Mouse (Mus musculus): ENCODE results near the gene Rbmx. TPM values are rescaled to one million over a fixed set of nuclear protein-coding genes. Genes with fewer than 3 reads are reported as not detected.

Gene Rbmx
- 10 to 100 TPM; 13.9 to 17.2 TPM for total RNA-seq (2021)
- long read RNA-seq, experiment 1, partial matches to known transcripts: 3 of 12 reads
- long read RNA-seq, experiment 1, other reads (novel, unspliced or antisense): 6 of 12 reads
- long read RNA-seq, experiment 2, partial matches to known transcripts: 8 of 13 reads
- long read RNA-seq, experiment 2, other reads (novel, unspliced or antisense): 3 of 13 reads

DNA sequence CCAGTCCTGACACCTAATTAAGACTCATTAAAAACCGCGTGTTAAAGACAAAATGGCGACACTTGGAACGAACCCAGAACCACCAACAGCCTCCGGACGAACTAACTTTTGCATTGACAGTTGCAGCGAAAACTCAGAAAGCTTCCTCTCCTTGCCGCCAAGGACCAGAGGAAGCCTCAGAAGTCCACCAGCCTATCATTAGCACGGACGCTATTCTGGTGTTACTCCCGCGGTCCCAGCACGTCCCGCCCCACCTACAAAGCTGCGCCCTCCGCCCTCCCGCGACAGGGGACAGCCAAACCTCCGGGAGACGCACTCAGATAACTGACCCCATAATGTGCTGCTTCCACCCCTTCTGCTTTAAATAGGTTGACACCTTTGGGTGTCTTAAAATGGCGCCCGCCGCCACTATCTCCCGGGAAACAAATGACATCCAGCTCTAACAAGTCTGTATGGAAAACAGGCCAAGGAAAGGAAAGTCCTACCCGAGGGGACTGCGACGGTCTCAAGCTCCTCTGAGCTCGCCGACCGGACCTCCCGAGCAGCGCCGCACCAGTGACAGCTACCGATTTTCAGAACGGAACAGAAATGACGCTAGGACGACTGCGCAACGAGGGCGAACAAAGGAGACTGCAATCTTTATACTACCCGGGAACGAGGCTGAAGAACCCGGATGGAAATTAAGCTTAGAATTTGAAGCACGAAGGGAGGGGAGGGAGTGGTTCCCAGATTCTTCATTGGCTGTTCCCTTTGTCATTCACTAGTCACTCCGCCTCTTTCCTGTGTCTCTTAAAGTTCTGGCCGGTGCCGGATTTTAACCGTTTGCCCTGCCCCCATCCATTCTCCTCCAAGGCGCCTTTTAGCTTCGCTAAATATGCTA lies at the start of gene Rbmx:
Gene Rbmx (minus strand): TSS at position 670 of the 880 bp plus-strand sequence.
- DNase-seq (ENCODE audit: low spot score): peak; percentile 90

DNA sequence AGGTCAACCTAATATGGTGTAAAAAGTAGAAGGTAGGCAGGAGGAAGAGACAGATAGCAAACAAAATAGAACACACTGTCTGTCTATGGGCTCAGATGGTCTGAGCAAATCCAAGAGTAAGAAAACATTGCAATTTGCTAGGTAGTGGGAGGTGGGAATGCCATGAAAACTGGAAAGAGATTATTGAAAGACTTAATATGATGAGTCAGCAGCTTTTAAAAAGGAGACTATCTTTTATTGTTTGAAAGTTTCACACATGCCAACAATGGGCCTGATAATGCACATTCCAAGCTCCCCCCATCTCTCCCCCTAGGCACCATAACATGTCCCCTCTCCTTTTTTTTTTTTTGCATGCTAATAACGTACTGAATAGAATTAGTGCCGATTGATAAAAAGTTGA lies 41.1 kb upstream of the Rbmx start:
- no peak for DNase-seq (ENCODE audit: low spot score)

DNA sequence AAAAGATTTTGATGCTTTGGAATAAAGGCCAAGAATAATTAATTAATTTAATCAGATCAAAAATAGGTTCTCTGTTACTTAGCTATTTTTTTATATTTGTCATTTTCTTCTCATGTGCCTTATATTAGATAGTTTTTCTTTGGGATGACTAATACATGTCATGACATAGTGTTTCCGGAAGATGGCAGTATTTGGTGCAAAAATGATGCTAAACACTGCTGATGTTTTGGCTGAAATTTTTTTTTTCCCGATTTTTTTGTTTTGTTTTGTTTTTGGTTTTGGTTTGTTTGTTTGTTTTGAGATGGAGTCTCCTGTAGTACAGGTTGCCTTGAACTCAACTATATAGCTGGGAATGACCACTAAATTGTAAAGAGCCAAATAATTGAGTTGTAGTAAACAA lies 38.8 kb upstream of the Rbmx start:
- DNase-seq (ENCODE audit: low spot score): peak; percentile 0

DNA sequence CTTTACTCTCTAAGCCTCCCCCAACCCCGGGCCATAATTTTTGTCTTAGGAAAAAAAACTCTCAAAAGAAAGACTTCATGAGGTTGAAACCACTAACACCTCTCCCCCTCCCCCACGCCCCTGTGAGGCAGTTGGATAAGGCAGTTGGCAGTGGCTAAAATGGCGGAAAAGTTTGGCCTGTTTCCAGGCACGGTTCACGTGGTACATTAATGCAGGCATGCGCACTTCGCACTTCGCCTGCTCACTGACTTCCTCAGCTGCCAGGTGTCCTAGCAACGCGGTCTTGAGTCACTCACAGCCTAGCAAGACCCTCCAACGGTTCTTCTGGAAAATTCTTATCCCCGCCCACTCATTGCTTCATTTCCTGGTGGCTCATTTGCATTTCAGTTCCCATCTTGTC lies 15.9 kb upstream of the Rbmx start, which contains the start of gene Gm364:
Gene Gm364 (plus strand): TSS at position 386 of the 400 bp plus-strand sequence.
- DNase-seq (ENCODE audit: low spot score): no peak

DNA sequence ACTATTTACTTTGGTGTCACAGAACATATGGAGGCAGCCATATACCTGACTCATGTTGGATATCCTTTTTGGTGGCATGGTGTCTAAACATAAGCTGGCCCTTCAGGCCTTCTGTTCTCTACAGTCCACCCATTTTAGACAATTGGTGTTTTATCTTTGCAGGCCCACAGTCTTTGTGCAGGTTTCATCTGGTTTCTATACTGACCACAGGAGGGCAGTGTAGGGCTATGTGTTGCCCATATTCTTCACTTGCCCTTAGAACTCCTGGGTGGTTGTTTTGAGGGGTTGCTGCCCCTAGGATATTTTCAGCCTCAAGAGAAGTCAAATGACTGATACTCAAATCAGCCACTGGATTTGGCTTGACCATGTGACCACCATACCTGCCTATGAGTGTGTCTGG lies 10.8 kb upstream of the Rbmx start:
- DNase-seq (ENCODE audit: low spot score): no peak

DNA sequence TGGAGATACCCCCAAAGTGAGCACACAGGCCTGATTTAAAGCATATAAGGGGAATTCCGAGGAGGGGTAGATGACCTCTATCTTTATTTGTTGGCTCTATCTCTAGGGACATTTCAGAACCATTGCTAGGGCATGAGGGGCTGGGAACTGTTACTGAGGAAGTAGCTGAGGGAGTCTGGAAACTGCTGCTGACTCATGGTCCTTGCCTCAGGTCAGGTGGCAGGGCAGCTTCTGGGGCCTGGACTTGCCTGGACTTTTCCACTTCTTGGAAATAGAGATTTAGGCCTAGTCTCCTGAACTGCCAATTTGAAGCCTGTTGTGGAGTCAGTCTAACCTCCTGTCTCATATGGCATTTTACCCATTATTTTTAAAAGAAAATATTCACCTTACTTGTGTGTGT lies 8.6 kb upstream of the Rbmx start:
- DNase-seq (ENCODE audit: low spot score): no peak

DNA sequence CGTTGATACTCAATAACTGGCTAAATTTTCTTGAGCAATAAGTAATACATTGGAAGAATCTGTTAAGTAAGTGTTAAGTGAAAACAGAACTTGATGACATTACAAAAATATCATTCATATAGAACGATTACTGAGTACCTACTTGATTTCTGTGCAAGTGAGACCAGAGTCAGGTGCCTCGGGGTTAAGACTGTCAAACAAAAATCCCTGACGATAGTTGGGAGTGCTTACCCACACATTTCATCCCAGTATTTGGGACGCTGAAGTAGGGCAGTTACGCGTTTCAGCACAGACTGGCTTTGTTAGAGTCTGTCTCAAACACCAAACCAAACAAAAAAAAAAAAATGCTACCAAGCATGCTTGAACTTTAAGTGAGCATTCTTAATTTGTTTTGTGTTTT lies 576 bp upstream of the Rbmx start:
- no peak for DNase-seq (ENCODE audit: low spot score)

DNA sequence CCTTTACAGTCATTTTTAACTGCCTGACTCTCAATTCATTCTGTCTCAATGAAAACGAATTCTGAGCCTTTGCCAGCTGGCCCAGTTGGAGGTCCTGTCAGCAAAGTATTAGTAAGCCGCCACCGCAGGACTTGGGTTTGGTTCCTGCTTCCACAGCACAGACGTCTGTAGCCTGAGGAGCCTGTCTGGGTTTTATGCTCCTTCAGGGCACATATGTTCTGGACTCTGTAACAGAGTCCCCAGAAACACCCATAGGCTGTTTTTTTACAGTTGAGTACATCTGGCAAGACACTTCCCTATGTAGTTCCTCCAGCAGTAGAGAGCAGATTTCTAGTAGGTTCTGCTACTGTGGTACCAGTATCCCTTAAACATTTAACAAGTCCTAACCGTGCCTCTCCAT lies 11.9 kb downstream of the Rbmx start:
- DNase-seq (ENCODE audit: low spot score): no peak

DNA sequence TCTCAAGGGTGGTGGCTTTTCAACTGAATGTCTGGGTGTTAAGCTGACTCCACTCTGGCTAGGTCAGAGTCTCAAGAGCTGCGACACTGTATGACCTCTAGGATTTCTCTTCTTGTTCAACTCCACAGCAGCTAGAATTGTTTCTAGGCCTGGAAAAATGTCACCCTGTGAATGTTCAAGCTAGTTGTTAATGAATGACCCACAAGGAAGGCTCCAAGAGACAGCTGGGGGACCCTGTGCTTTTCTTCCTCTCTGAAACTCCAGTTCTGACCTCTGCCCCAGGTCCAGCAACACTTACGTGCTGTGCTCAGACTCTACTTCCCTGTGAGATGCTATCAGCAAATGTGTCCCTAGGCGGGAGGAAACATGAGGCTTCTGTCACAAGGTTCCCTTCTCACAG lies 14.3 kb downstream of the Rbmx start:
- DNase-seq (ENCODE audit: low spot score): no peak

DNA sequence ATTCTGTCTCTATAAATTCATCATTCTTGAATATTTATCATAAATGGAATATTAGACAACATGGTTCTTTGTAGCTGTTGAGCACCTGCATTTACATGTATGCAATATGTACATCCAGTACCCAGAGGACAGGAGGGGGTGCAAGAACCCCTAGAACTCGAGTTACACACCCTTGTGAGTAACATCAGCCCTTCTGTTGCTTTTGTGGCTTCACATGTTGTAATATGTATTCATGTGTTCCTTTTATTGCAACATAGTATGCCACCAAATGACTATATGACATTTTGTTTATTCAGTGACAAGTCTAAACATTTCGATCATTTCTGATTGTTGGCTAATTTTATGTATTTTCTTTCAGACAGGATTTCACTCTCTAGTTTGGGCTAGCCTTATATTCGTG lies 15.7 kb downstream of the Rbmx start:
- no peak for DNase-seq (ENCODE audit: low spot score)

DNA sequence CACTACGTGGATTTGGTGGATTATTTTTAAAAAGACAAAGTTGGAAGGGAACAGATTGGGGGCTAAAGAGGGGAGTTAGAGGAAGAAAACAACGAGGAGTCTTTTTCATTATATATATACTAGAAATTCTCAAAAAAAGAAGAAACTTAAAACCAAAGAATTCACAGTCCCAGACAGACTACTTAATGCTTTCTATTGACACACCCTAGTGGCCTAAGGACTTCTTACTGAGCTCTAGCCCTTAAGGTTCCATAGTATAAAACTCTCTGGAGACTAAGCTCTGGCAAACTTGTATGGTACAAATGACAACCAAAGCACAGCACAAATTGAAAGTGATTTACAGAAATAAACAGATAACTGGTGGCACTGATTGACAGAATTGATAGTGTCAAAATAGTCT lies 18.8 kb downstream of the Rbmx start:
- DNase-seq (ENCODE audit: low spot score): no peak

DNA sequence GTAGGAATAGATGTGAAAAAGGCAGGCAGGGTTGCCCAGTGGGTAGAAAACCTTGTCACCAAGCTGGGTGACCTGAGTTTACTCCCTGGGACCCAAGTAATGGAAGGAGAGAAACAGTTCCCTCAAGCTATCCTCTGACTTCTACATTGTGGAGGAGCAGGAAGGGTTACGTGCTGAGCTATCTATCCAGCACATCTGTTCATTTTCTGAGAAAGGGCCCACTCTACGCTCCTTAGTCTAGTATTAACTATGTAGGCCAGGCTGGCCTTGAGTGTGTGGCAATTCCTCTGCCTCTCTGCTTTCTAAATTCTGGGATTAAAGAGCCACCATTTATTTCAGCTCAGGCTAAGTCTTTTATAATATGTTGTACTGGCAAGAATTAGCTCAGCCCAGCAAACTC lies 19.3 kb downstream of the Rbmx start:
- no peak for DNase-seq (ENCODE audit: low spot score)

DNA sequence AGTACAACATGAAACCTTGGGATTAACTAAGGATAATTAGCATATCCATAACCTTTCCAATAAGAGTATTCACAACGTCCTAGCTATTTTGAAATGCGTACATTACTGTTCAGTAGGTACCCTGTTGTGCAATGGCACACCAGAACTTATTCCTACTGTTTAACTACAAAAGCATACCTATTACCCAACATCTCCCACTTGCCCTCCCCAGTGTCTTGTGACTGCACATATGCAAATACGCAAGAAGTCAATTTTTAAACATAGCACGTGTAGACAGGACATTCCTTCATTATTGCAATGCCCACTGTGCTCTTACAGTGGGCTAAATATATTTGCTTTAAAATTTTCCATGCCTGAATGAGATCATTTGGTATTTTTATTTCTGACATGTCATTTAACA lies 19.9 kb downstream of the Rbmx start:
- no peak for DNase-seq (ENCODE audit: low spot score)

DNA sequence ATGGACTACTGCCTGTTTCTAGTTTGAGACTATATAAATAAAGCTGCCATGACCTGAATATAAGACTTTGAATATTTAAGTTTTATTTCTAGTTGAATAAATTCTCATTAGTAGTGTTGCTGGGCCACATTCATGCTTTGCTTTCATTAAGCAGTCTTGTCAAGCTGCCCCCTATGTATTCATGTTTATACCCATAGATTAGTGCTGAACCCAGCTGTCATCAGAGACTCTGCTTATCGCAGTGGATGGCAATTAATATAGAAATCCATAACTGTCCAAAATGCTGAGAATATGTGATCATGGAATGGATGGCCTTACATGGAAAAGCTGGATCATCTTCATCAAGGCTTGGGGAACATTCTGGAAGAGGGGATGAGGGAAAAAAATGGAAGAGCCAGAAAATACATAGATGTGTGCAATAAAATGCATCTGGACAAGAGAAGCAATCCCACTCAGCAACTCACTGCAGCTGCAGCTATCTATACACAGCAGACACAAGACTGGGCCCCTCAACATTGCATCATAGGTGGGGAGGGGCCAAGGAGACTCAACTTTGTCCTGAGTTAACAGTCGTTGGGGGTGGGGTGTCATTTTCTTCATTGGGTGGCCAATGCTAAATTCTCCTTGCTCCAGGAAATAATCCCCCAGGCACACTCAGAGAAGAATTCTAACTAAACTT lies 27.8 kb downstream of the Rbmx start:
- DNase-seq (ENCODE audit: low spot score): no peak

DNA sequence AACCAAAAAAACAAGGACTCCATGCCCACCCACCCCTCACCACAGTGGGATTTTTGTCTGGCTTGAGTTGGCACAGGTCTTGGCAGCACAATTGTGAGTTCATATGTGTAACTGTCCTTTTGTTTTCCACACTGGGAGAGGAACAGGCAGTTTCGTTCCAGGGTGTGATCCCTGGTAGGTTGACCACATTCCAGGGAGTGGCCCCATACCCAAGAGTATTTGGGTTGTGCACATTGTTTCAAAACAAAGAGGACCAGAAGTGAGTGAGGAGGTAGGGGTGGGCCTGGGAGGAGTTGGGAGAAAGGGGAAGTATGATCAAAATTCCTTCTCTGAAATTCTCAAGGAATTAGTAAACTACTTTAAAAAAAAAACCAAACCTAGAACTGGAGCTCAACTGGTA lies 33.5 kb downstream of the Rbmx start:
- DNase-seq (ENCODE audit: low spot score): no peak

DNA sequence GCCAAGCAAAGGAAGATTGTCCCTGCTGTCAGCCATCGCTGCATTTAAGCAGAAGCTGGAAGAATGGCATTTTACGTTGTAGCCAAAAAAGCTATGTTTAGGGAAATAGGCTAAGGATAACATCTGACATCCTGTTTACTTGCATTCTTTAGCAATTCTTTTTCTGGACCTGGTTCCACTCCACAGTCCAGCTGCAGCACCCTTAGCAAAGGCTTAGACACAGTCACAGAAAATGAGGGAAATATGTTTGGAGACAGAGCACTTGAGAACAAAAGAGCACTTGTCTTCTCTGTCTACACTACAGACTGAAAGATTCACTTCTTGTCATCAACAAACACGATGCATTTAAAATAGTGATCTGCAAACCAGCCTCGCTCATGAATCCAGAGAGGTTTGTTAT lies 53.6 kb downstream of the Rbmx start:
- no peak for DNase-seq (ENCODE audit: low spot score)

DNA sequence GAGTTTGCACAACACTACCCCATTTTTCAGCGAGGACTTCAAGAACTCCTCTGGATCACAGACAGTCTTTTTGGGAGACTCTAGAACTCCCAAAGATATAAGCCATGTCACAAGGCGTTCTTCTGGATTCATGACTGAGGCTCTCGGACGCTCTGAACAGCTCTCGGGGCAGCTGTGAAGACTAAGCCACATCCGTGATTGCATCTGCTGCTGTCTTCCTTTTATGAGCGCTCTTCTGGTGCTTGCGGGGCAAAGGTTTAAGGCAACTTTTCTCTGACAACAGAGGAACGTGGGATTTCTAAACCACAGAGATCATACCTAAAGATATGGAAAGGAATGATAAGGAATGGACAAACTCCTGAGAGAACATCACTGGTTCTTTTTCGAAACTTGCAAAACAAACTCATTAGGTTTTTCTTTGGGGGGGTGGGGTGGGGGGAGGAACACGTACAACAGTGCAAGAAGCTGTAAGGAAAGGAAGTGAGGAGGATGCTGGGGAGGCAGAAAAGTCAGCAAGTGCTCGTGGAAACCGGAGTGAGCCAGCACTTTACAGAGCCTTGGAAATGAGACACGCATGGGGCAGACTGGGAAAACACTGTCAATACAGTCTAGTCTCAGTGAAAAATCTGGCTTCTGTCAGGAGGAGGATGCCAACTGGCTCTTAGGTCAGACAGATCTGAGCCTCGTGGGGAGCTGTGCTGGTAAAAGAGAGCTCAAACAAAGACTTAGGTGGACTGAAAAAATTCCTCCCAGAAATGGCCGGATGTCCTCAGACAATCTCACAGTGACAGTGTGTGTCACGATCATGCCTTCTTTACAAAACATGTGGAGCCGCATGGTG lies 54.2 kb downstream of the Rbmx start, which contains the start of gene Arhgef6:
Gene Arhgef6 (minus strand): TSS at position 359 of the 841 bp plus-strand sequence.
- no peak for DNase-seq (ENCODE audit: low spot score)

DNA sequence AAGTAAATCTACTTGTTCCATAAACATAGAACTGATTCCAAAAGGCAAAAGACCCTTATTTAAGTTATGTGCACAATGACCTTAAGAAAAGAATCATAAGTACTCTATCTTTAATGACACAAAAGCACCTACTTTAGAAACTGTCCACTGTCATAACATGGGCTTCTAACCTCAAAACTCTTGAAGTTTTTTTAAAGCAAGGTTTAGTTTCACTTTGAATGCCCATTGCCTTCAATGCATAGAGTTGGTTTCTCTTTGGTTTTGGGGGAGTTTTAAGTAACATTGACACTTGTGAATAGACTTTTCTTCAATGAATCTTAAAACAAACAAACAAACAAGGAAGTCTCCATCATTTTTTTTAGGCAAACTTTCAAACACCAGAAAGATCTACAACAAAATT lies 55.3 kb downstream of the Rbmx start:
- DNase-seq (ENCODE audit: low spot score): no peak

DNA sequence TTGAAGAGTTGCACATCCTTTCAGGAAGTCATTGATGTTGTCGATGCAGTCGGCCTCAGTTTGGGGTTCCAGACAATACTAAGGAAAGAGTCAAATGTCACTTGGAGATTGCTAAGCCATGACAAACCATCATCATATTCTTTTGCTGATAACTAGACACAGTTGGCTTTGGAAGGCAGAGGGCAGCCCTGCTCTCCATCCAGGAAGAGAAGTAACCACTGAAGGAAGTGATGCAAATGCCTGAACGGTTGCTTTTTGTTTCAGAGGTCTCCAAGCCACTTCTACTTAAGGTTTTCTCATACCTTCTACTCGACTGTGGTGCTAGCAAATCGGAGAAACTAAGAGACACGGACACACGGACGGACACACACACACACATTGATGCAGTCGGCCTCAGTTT lies 55.9 kb downstream of the Rbmx start:
- DNase-seq (ENCODE audit: low spot score): no peak

DNA sequence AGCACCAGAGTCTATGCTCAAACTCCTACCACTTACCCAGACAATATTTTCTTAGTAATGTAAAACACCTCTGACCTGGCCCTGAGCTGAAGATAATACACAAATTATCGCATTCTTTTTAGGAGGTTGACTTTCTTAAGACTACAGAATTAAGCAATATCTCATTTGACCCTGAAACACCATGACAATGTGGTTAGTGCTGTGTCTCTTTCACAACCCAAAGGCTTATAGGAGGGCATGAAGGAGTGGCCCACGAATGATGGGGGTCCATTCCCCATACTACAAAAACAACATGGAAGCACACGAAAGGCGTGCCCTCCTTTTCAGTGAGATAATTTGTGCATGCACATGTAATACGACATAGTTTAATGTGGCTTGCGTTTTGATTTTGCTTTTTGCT lies 57.5 kb downstream of the Rbmx start:
- no peak for DNase-seq (ENCODE audit: low spot score)
